Mouse (Mus musculus) erythroblast, adult 5-6 weeks (primary cell): ENCODE data around the gene Trio. TPM values are rescaled to one million over a fixed set of nuclear protein-coding genes. Genes with fewer than 3 reads are reported as not detected.
A peak's percentile ranks its signal among the peaks of the same experiment; 100 is the strongest.

ENCODE experiments used
- ATAC-seq: replicated peaks from 2 replicates; pipeline ENCODE4 v1.8.0; 2016; ENCODE audit warnings: moderate number of reproducible peaks, mild to moderate bottlenecking, moderate TSS enrichment, inconsistent platforms; ENCODE audit not compliant: poor library complexity, low FRiP score, severe bottlenecking
- total RNA-seq, 2 experiments: library from RNA; stranded (forward) in 1 of 2; stranded (reverse) in 1 of 2; fragments of 150-400 nt in 1 of 2; fragments of 200-764, 138-1000 nt in 1 of 2; gene quantifications; 2 replicates each; pipeline versions ENCODE4 v1.2.3 to v1.2.4; 2015 to 2017; ENCODE audit warnings: low replicate concordance in 2 of 2

Trio gene
- total RNA-seq, 2 experiments from 2014 or later, result 6.2 to 18.1 TPM

GRCm38 (mm10) chr15:27817096-27817495 is 208.6 kb downstream of the Trio start:
- ATAC-seq, result no peak

- ATAC-seq, result no peak
These were observed 210.8 kb downstream of the Trio start for GRCm38 (mm10) chr15:27814677-27815391.

- no peak for ATAC-seq
These were observed 214.7 kb downstream of the Trio start for GRCm38 (mm10) chr15:27810793-27811488.

GRCm38 (mm10) chr15:27810262-27810661 is 215.4 kb downstream of the Trio start:
- ATAC-seq, result no peak

GRCm38 (mm10) chr15:27808596-27809276 is 216.9 kb downstream of the Trio start:
- ATAC-seq, result no peak

- 0 out of 2 replicates have a peak, but pooled peaks have one; percentile 35 for ATAC-seq
These were observed 219.4 kb downstream of the Trio start for GRCm38 (mm10) chr15:27806219-27806618.

- ATAC-seq, result no peak
These were observed 220.0 kb downstream of the Trio start for GRCm38 (mm10) chr15:27805654-27806053.

- no peak for ATAC-seq
These were observed 221.2 kb downstream of the Trio start for GRCm38 (mm10) chr15:27804447-27804846.

- no peak for ATAC-seq
These were observed 221.9 kb downstream of the Trio start for GRCm38 (mm10) chr15:27803568-27804345.

GRCm38 (mm10) chr15:27802243-27802642 is 223.4 kb downstream of the Trio start:
- ATAC-seq, result no peak

GRCm38 (mm10) chr15:27801177-27801576 is 224.5 kb downstream of the Trio start:
- ATAC-seq, result no peak

- ATAC-seq, result no peak
These were observed 228.0 kb downstream of the Trio start for GRCm38 (mm10) chr15:27797480-27798155.

GRCm38 (mm10) chr15:27796868-27797222 is 228.8 kb downstream of the Trio start:
- no peak for ATAC-seq

- no peak for ATAC-seq
These were observed 229.4 kb downstream of the Trio start for GRCm38 (mm10) chr15:27795942-27796867.

- ATAC-seq, result no peak
These were observed 232.4 kb downstream of the Trio start for GRCm38 (mm10) chr15:27793284-27793683.

- ATAC-seq, result no peak
These were observed 233.2 kb downstream of the Trio start for GRCm38 (mm10) chr15:27792473-27792872.

GRCm38 (mm10) chr15:27791141-27791540 is 234.5 kb downstream of the Trio start:
- no peak for ATAC-seq

- ATAC-seq, result no peak
These were observed 234.9 kb downstream of the Trio start for GRCm38 (mm10) chr15:27790699-27791098.

- no peak for ATAC-seq
These were observed 236.3 kb downstream of the Trio start for GRCm38 (mm10) chr15:27789325-27789724.
